Mouse (Mus musculus): ENCODE measurements around the gene Srl.

- TF ChIP-seq CTCF (IDR thresholded peaks at IDR 0.05; ENCODE audit: borderline replicate concordance, insufficient read depth, low read depth, low read length) (no peak), POLR2A (IDR thresholded peaks at IDR 0.05; ENCODE audit: borderline replicate concordance, insufficient read depth, low read length) (no peak)
Observed at GRCm38 (mm10) chr16:4521735-4522530, 19.7 kb downstream of the Srl start.

All from cerebellum, adult 2 months (tissue).